ENCODE assay signal across 8 mouse cellular contexts in the genomic region with DNA sequence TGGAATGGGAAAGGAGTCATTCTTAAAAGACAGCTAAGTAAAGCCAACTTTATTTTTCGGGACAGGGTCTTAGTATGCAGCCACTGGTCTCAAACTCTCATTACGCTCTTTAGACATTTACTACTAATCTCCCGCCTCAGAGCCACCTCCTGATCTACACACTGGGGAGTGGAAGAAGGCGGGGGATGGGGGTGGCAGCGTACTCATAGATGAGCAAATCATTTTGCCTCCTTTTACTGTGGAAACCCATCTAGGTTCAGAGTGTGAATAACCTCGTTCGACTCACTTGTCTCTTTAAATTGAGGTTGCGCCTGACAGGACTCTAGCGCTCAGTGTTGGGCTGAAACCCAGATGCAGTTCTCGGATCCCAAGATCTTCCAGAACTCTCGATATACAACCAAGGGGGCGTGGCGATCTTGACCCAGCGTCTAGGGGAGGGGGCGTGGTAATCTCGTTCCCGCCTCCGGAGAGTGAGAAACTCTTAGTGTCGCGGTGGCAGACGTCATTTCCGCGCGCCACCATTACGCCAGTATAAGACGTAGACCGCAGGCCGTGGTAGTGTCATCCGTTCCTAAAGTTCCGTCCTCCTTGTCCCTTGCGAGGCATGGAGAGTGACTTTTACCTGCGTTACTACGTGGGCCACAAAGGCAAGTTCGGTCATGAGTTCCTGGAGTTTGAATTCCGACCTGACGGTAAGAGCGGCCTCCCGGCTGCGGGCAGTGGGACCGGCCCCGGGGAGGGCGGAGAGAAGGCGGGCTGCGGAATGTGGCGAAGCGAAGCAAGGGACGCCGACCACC. TPM values are rescaled to one million over a fixed set of nuclear protein-coding genes. Genes with fewer than 3 reads are reported as not detected.
DNase-seq lines count a peak whose midpoint lies in the region; ATAC-seq lines count a peak whose summit lies in the region.

Gene Magoh, plus strand, starts transcription at position 502 of the 797 bp plus-strand sequence.

- peak within 1 kb of the TSS; percentile 74 for H3K9ac ChIP-seq in kidney, embryonic 15.5 days

- ATAC-seq in erythroblast, adult 5-6 weeks (replicated peaks; ENCODE audit: low FRiP score, poor library complexity, severe bottlenecking), result peak; percentile 92
- peak; percentile 95 for ATAC-seq in kidney, embryonic 15.5 days (replicated peaks; ENCODE audit: low FRiP score)
- ATAC-seq in monocyte, adult 5-6 weeks (replicated peaks; ENCODE audit: insufficient number of reproducible peaks, low FRiP score, low TSS enrichment, poor library complexity, severe bottlenecking), result peak; percentile 99

- no peaks in the 10 kb centered on the region for H3K9me3 ChIP-seq in heart, embryonic 10.5 days
- H3K9me3 ChIP-seq in kidney, embryonic 15.5 days (replicated peaks), result no peaks in the 10 kb centered on the region

- peaks cover 31% of the 10 kb centered on the region for H3K36me3 ChIP-seq in heart, embryonic 10.5 days
- H3K36me3 ChIP-seq in kidney, embryonic 15.5 days, result peaks cover 31% of the 10 kb centered on the region

- H3K27me3 ChIP-seq in heart, embryonic 10.5 days (ENCODE audit: insufficient read depth, poor library complexity, severe bottlenecking), result no peaks in the 10 kb centered on the region
- H3K27me3 ChIP-seq in kidney, embryonic 15.5 days, result no peaks in the 10 kb centered on the region

- H3K4me1 ChIP-seq in heart, embryonic 10.5 days, result peaks cover 10% of the 10 kb centered on the region
- H3K4me1 ChIP-seq in kidney, embryonic 15.5 days, result peaks cover 16% of the 10 kb centered on the region

- 3% methylated on average over 48 of the region's 48 CpGs for WGBS in heart, embryonic 10.5 days
- 3% methylated on average over 48 of the region's 48 CpGs for WGBS in kidney, embryonic 15.5 days

- peak; percentile 96 for DNase-seq in B cell, adult 2 months
- DNase-seq in brain, adult 2 months (ENCODE audit: low read depth, low spot score), result peak; percentile 98
- DNase-seq in heart, embryonic 10.5 days (ENCODE audit: low spot score), result peak; percentile 97
- DNase-seq in liver, result peak; percentile 97
- DNase-seq in spleen, postnatal 4 days (ENCODE audit: low spot score in 2 of 2), result peak; percentile 94 to 97

- H3K27ac ChIP-seq in heart, embryonic 10.5 days, result peak within 1 kb of the TSS; percentile 89
- peak within 1 kb of the TSS; percentile 86 for H3K27ac ChIP-seq in kidney, embryonic 15.5 days

- H3K4me2 ChIP-seq in kidney, embryonic 15.5 days, result peak within 1 kb of the TSS; percentile 82

- H3K4me3 ChIP-seq in heart, embryonic 10.5 days, result peak within 1 kb of the TSS; percentile 72
- peak within 1 kb of the TSS; percentile 74 for H3K4me3 ChIP-seq in kidney, embryonic 15.5 days (replicated peaks)

RNA-seq across cellular contexts. Expression of gene Magoh, which starts in this region (rescaled TPM):
- 51.0 and 66.9 TPM in 2 replicates for total RNA-seq in erythroblast, adult 5-6 weeks (2015; ENCODE audit: low replicate concordance)
- total RNA-seq in erythroblast, adult 5-6 weeks (2017; ENCODE audit: low replicate concordance), result 63.7 and 79.4 TPM in 2 replicates
- 117 and 160 TPM in 2 replicates for polyA plus RNA-seq in heart, embryonic 10.5 days (2016; fragmentation: Nextera tagmentation; extraction: Ambion mirVana)
- polyA plus RNA-seq in kidney, embryonic 15.5 days (2015; fragmentation: Nextera tagmentation; extraction: Ambion mirVana), result 199 and 241 TPM in 2 replicates
- 160 to 206 TPM (median 163 TPM) in 3 replicates for total RNA-seq in monocyte, adult 5-6 weeks (2017)

Comparison
In these comparisons a context has a peak if more than half of its experiments do, and no peak if none do; other contexts are left out.
1. Peak in every context shown above with its lines: DNase-seq, ATAC-seq, H3K4me3 ChIP-seq and H3K27ac ChIP-seq.